Mouse (Mus musculus) testis, adult 2 months (tissue): Measurements from ENCODE around the gene Herpud1.

Experiments
- CTCF ChIP-seq: fragments of 200-500 bp; IDR thresholded peaks from 2 replicates; pipeline ENCODE4 v1.5.1; 2012; ENCODE audit warnings: low read depth, mild to moderate bottlenecking, inconsistent platforms, low read length, moderate library complexity; ENCODE audit not compliant: control insufficient read depth, insufficient read depth, insufficient replicate concordance
- POLR2A ChIP-seq: fragments of 200-500 bp; IDR thresholded peaks from 2 replicates; pipeline ENCODE4 v1.6.1; 2012; ENCODE audit warnings: low read depth, mild to moderate bottlenecking, inconsistent platforms, low read length, moderate library complexity; ENCODE audit not compliant: control insufficient read depth

DNA sequence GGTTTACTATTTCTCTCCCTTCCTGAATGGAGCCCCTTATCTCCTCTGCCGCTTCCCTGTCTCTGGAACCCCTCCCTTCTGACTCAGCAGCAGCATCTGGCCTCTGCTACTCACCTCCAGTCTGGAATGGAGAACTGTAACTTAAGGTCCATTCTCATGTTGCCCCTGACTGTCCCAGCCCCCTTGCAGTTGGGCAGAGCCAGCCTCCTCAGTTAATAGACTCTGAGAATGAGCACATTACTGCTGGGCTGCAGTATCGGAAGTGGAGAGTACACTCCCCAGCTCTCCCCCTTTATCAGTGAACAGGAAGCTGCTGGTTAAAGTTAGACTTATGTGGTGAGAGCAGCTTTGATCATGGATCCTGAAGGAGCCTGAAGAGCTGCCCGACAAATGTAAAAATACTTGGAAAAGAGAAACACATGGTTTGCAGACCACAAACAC lies 10.7 kb upstream of the Herpud1 start:
- TF ChIP-seq POLR2A (no peak), CTCF (no peak)
